Mouse (Mus musculus) G1E (cell line): ENCODE measurements around the gene Trmt112. TPM values are rescaled to one million over a fixed set of nuclear protein-coding genes. Genes with fewer than 3 reads are reported as not detected.

ENCODE experiments used
- ATAC-seq: 2 replicates; pipeline ENCODE4 v1.8.0; 2016; ENCODE audit warnings: mild to moderate bottlenecking; ENCODE audit not compliant: insufficient number of reproducible peaks, poor library complexity, low FRiP score, severe bottlenecking; ENCODE audit errors: extremely low read depth
- DNase-seq: peaks from one replicate; pipeline ENCODE4 v3.0.0; 2012; ENCODE audit warnings: low spot score
- H3K27me3 ChIP-seq: 2 replicates; pipeline ENCODE4 v1.6.1; 2012; ENCODE audit warnings: mild to moderate bottlenecking, low read length, inconsistent platforms; ENCODE audit not compliant: insufficient read depth
- H3K36me3 ChIP-seq: replicated peaks from 2 replicates; pipeline ENCODE3; 2012; ENCODE audit warnings: mild to moderate bottlenecking, inconsistent platforms
- H3K4me1 ChIP-seq: 2 replicates; pipeline ENCODE4 v1.6.1; 2012; ENCODE audit warnings: low read depth, low read length, inconsistent platforms, mixed read lengths; ENCODE audit not compliant: insufficient read depth
- H3K4me3 ChIP-seq: 2 replicates; pipeline ENCODE4 v1.5.1; 2012; ENCODE audit warnings: low read depth, mild to moderate bottlenecking, inconsistent platforms, low read length, moderate library complexity, mixed read lengths
- H3K9me3 ChIP-seq: replicated peaks from 2 replicates; pipeline ENCODE4 v1.6.1; 2012; ENCODE audit warnings: inconsistent platforms
- CTCF ChIP-seq: IDR thresholded peaks from 2 replicates; pipeline ENCODE4 v1.5.1; 2012; ENCODE audit warnings: low read depth, low read length, inconsistent platforms, mixed read lengths
- GATA1 ChIP-seq: IDR thresholded peaks from 2 replicates; pipeline ENCODE4 v1.6.1; 2012; ENCODE audit warnings: borderline replicate concordance, low read length, inconsistent platforms, mixed read lengths
- GATA2 ChIP-seq: IDR thresholded peaks from 2 replicates; pipeline ENCODE4 v1.6.1; 2012; ENCODE audit warnings: low read depth, low read length, inconsistent platforms, borderline replicate concordance
- POLR2AphosphoS5 ChIP-seq: IDR thresholded peaks from 2 replicates; pipeline ENCODE4 v1.6.1; 2012; ENCODE audit warnings: low read depth, low read length, inconsistent platforms; ENCODE audit not compliant: insufficient replicate concordance
- TAL1 ChIP-seq: conservative IDR thresholded peaks from 2 replicates; pipeline ENCODE4 v1.6.1; 2012; ENCODE audit warnings: low read depth, low read length, inconsistent platforms, mixed read lengths
- polyA plus RNA-seq: library from polyadenylated mRNA; stranded (reverse); fragments of >175 nt; gene quantifications from 2 replicates; pipeline ENCODE4 v1.2.3, GENCODE M21; 2012
- total RNA-seq, 2 experiments: library from RNA; stranded (forward) in 1 of 2; stranded (reverse) in 1 of 2; fragments of 200-1000 nt in 1 of 2; fragments of >200 nt in 1 of 2; fragmentation: Nextera tagmentation in 1 of 2; gene quantifications; 2 replicates each; pipeline ENCODE4 v1.2.3; 2014 to 2017

Trmt112 gene
- total RNA-seq (2014; fragmentation: Nextera tagmentation) (191 and 244 TPM in 2 replicates), total RNA-seq (2017) (286 and 298 TPM in 2 replicates), polyA plus RNA-seq (261 and 287 TPM in 2 replicates)

- Histone ChIP-seq H3K36me3 (peaks cover 79% of the 10 kb centered on the region), H3K9me3 (no peaks in the 10 kb centered on the region), H3K4me3 (peak within 1 kb of the TSS; percentile 89), H3K27me3 (no peaks in the 10 kb centered on the region), H3K4me1 (peaks cover 66% of the 10 kb centered on the region)
- ATAC-seq (peak; percentile 72), DNase-seq (peak; percentile 92)
- no peak for TF ChIP-seq CTCF
- peak; percentile 84; the same call in 1 of the 2 replicates for TF ChIP-seq POLR2AphosphoS5
Measured at GRCm38 (mm10) chr19:6909507-6910289, at the start of gene Trmt112, which contains the start of gene Prdx5. Gene Trmt112, plus strand, starts transcription at chr19:6909698. Gene Prdx5, minus strand, starts transcription at chr19:6910106.

- peaks cover 57% of the 10 kb centered on the region for H3K4me1 ChIP-seq
- H3K36me3 ChIP-seq = peaks cover 52% of the 10 kb centered on the region
- H3K4me3 ChIP-seq = no peak overlapping the region
- ATAC-seq (no peak), DNase-seq (no peak)
- no peak for TF ChIP-seq GATA1
- no peak for TF ChIP-seq CTCF
- TF ChIP-seq GATA2 = no peak
- no peak for TF ChIP-seq POLR2AphosphoS5
- TF ChIP-seq TAL1 = no peak
- no peaks in the 10 kb centered on the region for H3K9me3 ChIP-seq
- H3K27me3 ChIP-seq = no peaks in the 10 kb centered on the region
Measured at GRCm38 (mm10) chr19:6859971-6860370, 49.5 kb upstream of the Trmt112 start.

- ATAC-seq = no peak
- H3K4me3 ChIP-seq = peak overlapping the region; percentile 33; the same call in 1 of the 2 replicates
Measured at GRCm38 (mm10) chr19:6860706-6861105, 48.8 kb upstream of the Trmt112 start.

GRCm38 (mm10) chr19:6861451-6861850, 48.0 kb upstream of the Trmt112 start:
- TF ChIP-seq POLR2AphosphoS5 (no peak), GATA2 (no peak), CTCF (no peak), TAL1 (no peak), GATA1 (no peak)
- no peak for DNase-seq
- Histone ChIP-seq H3K9me3 (no peaks in the 10 kb centered on the region), H3K4me1 (peaks cover 43% of the 10 kb centered on the region), H3K36me3 (peaks cover 37% of the 10 kb centered on the region), H3K27me3 (no peaks in the 10 kb centered on the region), H3K4me3 (no peak overlapping the region)
- no peak for ATAC-seq

More at GRCm38 (mm10) chr19:6860706-6861105, 48.8 kb upstream of the Trmt112 start:
- Histone ChIP-seq H3K4me1 (peaks cover 50% of the 10 kb centered on the region), H3K36me3 (peaks cover 44% of the 10 kb centered on the region), H3K27me3 (no peaks in the 10 kb centered on the region), H3K9me3 (no peaks in the 10 kb centered on the region)
- no peak for DNase-seq
- TF ChIP-seq GATA1 (no peak), POLR2AphosphoS5 (no peak), GATA2 (no peak), CTCF (no peak), TAL1 (no peak)

DNA sequence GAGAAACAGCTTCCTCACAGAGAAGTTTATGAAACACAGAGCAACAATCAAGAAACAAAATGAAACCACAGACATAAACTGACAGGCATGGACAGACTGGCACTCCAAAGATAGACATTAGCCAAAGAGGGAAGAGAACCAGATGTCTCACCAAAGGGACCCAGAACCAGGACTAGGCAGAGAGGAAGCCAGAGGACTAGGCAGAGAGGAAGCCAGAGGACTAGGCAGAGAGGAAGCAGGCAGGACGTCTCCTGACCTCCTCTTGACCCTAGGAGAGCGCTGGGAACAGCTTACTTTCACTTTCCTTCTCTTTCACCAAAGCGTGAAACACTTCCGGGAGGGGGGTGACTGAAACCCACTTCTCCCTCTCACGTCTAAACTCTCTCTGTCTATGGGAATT, 40.1 kb upstream of the Trmt112 start:
- H3K4me1 ChIP-seq = peaks cover 34% of the 10 kb centered on the region
- peak overlapping the region; percentile 66 for H3K4me3 ChIP-seq
- H3K9me3 ChIP-seq = no peaks in the 10 kb centered on the region
- no peak for TF ChIP-seq TAL1
- TF ChIP-seq GATA2 = no peak
- TF ChIP-seq CTCF = no peak
- no peak for TF ChIP-seq POLR2AphosphoS5
- no peak for TF ChIP-seq GATA1
- no peak for DNase-seq
- H3K36me3 ChIP-seq = no peaks in the 10 kb centered on the region
- no peaks in the 10 kb centered on the region for H3K27me3 ChIP-seq
- ATAC-seq = peak; percentile 73

DNA sequence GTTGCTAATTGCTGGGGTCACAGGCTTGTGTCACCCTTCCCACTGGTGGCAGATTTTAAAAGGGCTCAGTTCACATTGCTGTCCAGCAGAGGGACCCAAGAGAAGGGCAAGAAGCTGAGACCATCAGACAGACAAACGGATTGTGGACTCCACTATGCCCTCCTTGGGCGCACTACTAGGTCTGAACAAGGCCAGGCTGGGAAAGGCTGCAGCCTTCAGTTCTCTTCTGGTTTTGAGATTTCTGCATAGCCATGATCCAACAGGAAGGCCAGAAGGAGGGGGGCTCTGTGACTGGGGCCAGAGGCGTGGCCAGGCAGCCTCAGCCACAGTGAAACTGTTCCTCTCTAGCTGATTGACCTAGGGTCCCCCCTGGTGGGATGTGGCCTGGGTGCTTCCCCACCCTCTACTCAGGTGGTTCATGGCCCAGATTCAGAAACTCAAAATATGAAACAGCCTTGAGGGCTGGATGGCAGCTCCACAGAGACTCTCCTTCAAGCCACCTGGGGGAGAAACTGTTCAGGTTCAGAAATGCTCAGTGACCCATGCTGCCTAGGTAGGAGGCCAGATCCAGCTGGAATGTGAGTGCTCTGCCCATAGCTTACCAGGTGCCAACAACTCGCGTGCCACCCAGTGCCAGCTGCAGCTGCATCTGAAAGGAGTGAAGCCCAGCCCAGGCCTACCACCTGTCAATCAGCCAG, 37.8 kb upstream of the Trmt112 start:
- Histone ChIP-seq H3K4me3 (peak overlapping the region; percentile 37; the same call in 1 of the 2 replicates), H3K4me1 (peaks cover 34% of the 10 kb centered on the region), H3K36me3 (no peaks in the 10 kb centered on the region), H3K27me3 (peaks cover 7% of the 10 kb centered on the region), H3K9me3 (no peaks in the 10 kb centered on the region)
- ATAC-seq (no peak), DNase-seq (peak; percentile 44)
- TF ChIP-seq GATA2 = no peak
- peak; percentile 62 for TF ChIP-seq CTCF
- TF ChIP-seq POLR2AphosphoS5 = no peak
